Mouse (Mus musculus) lung, embryonic 14.5 days (tissue): ENCODE results near the gene Xrcc6. TPM values are rescaled to one million over a fixed set of nuclear protein-coding genes. Genes with fewer than 3 reads are reported as not detected.

Source experiments
- ATAC-seq: fragments of 200-750 bp; cut with Nextera tagmentation; 2 replicates; pipeline ENCODE4 v1.8.0; 2017; ENCODE audit warnings: mild to moderate bottlenecking, moderate TSS enrichment, moderate library complexity; ENCODE audit not compliant: insufficient read depth
- DNase-seq: peaks from one replicate; pipeline ENCODE4 v3.0.0-alpha.2; 2015
- H3K27ac ChIP-seq: fragments of 300-500 bp; sonication (generic); 2 replicates; pipeline ENCODE4 v1.5.1; 2014; ENCODE audit warnings: low read depth, mild to moderate bottlenecking, moderate library complexity
- H3K27me3 ChIP-seq: fragments of 300-500 bp; sonication (generic); 2 replicates; pipeline ENCODE4 v1.6.1; 2014; ENCODE audit warnings: low read length, control low read depth; ENCODE audit not compliant: insufficient read depth
- H3K36me3 ChIP-seq: fragments of 300-500 bp; sonication (generic); 2 replicates; pipeline ENCODE4 v1.6.1; 2014; ENCODE audit warnings: control low read depth; ENCODE audit not compliant: insufficient read depth
- H3K4me1 ChIP-seq: fragments of 300-500 bp; sonication (generic); 2 replicates; pipeline ENCODE4 v1.6.1; 2014; ENCODE audit warnings: antibody characterized with exemption, control low read depth; ENCODE audit not compliant: insufficient read depth
- H3K4me2 ChIP-seq: fragments of 300-500 bp; sonication (generic); 2 replicates; pipeline ENCODE4 v1.6.1; 2014; ENCODE audit warnings: mild to moderate bottlenecking
- H3K4me3 ChIP-seq: fragments of 300-500 bp; sonication (generic); 2 replicates; pipeline ENCODE4 v1.5.1; 2014; ENCODE audit warnings: low read depth, low read length
- H3K9ac ChIP-seq: fragments of 300-500 bp; sonication (generic); 2 replicates; pipeline ENCODE4 v1.6.1; 2014
- H3K9me3 ChIP-seq: fragments of 300-500 bp; sonication (generic); 2 replicates; pipeline ENCODE4 v1.6.1; 2016; ENCODE audit warnings: low read depth, low read length, control low read depth
- CTCF ChIP-seq: IDR thresholded peaks from 2 replicates; pipeline ENCODE4 v1.5.1; 2016; ENCODE audit warnings: antibody characterized with exemption, low read depth
- WGBS: fragments of 180-500 bp; shearing (Covaris S2); extraction: QIAGEN DNeasy Blood & Tissue Kit; methylation state at CpG from one replicate; pipeline ENCODE4 v1.1.7; 2014; 5-methylcytosine and 5-hydroxymethylcytosine counted together
- polyA plus RNA-seq: library from polyadenylated mRNA; unstranded; fragments of >200 nt; fragmentation: Nextera tagmentation; extraction: Ambion mirVana; gene quantifications from 2 replicates; pipeline ENCODE4 v1.2.1, GENCODE M21; 2014

Xrcc6 gene
- polyA plus RNA-seq, 1 experiment from 2014 or later: 93.1 TPM

DNA sequence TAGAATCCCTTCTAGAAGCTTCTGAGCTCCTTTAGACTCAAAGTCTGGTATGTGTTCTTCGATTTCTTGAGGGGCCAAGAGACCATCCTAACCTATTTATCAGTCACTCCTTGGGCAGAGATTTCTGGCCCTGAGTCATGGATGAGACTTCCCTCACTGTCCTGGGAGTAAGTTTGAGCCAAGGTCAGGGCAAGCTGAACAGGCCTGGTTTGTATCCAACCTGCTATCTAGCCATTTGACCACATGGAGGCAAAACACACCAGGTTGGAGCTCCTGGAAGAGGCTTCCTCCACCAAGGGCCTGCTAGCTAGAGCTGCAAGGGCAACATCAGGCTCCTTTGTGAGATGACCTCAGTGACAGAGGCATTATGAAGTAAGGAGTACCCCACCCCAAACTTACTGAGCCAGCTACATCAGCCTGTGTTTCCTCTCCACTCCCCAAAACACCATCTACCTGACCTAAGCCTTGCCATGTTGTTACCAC lies 71.1 kb downstream of the Xrcc6 start, which contains the start of gene 4930407I10Rik:
4930407I10Rik (plus strand) TSS at position 433 of the 483 bp plus-strand sequence.
- Histone ChIP-seq H3K9me3 (no peaks in the 10 kb centered on the region), H3K4me1 (no peaks in the 10 kb centered on the region), H3K27ac (no peak within 1 kb of the TSS), H3K36me3 (no peaks in the 10 kb centered on the region), H3K27me3 (no peaks in the 10 kb centered on the region; the same call in 1 of the 2 replicates), H3K9ac (no peak within 1 kb of the TSS), H3K4me2 (no peak within 1 kb of the TSS), H3K4me3 (no peak within 1 kb of the TSS)
- ATAC-seq (no peak), DNase-seq (no peak)
- no peak for TF ChIP-seq CTCF
- 86% methylated on average over 1 of the region's 1 CpGs for WGBS

DNA sequence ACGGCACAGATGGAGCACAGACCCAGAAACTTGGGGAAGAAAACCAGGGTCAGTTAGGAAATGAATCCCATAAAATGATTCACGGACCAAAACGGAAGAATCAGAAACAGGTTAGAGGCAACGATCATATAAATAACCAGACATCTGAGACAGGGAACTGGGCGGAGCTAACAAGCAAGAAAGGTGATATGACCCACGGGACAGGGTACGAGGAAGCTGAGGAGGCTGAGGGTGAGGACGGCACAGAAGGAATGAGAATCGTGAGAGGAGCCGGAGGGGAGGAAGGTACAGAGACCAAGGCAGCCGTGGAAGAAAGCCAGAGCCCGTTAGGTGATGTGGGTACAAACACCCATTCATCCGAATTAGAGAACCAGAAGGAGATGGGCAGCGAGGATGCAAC lies 76.3 kb downstream of the Xrcc6 start:
- Histone ChIP-seq H3K27ac (no peak overlapping the region), H3K27me3 (peaks cover 19% of the 10 kb centered on the region), H3K4me1 (no peaks in the 10 kb centered on the region), H3K9ac (no peak overlapping the region), H3K36me3 (no peaks in the 10 kb centered on the region), H3K4me3 (no peak overlapping the region), H3K4me2 (no peak overlapping the region), H3K9me3 (no peaks in the 10 kb centered on the region)
- DNase-seq (no peak), ATAC-seq (no peak)
- WGBS: 57% methylated on average over 14 of the region's 14 CpGs
- TF ChIP-seq CTCF: no peak

DNA sequence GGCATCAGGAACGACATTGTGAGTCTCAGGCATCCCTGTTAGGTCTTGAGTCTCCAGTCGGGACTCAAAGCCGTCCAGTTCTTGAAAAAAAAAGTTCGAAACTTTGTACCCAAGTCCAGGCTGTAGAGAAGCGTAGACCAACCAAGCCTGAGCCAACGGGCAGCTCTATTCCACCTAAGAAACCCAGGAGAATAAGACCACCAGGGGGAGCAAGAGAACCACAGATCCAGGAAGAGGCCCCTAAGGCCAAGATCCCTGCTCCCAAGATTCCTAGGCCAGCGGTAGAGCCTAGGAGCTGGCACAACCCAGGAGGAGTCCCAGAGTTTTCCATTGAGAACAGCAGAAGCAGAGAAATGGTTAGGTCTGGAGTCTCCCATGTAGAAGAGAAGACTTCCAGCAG lies 77.9 kb downstream of the Xrcc6 start:
- WGBS: 17% methylated on average over 7 of the region's 7 CpGs
- H3K4me2 ChIP-seq: no peak overlapping the region

DNA sequence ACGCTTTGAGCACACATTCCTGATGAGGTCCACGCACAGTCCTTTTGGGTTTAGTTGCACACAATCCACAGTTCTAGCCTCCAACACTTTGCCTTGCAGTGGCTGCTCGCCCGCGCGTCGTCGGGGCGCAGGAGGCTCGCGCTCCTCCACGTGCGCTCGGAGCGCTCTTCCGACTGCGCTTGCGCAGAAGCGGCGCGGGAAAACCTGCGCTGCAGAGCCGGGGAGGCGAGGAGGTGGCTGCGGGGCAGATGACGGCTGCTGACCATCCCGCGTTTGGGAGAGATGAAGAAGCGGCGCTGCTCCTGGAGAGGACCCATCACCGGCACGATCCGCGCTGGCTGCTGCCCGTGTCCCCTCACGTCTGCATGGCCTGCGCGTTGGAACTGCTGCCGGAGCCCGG lies 82.3 kb downstream of the Xrcc6 start, which contains the start of gene Mei1:
Mei1 (plus strand) TSS at position 99 of the 400 bp plus-strand sequence.
- ATAC-seq (no peak), DNase-seq (peak; percentile 29)
- Histone ChIP-seq H3K4me1 (no peaks in the 10 kb centered on the region), H3K36me3 (no peaks in the 10 kb centered on the region), H3K9me3 (no peaks in the 10 kb centered on the region), H3K4me3 (peak within 1 kb of the TSS; percentile 10; the same call in 1 of the 2 replicates), H3K4me2 (peak within 1 kb of the TSS; percentile 44), H3K9ac (no peak within 1 kb of the TSS), H3K27me3 (peaks cover 39% of the 10 kb centered on the region), H3K27ac (no peak within 1 kb of the TSS)
- TF ChIP-seq CTCF: no peak
- WGBS: 16% methylated on average over 40 of the region's 40 CpGs

More for the DNA sequence above, 77.9 kb downstream of the Xrcc6 start:
- ATAC-seq (0 out of 2 replicates have a peak, but pooled peaks have one; percentile 21), DNase-seq (peak; percentile 95)
- Histone ChIP-seq H3K9ac (no peak overlapping the region), H3K4me3 (no peak overlapping the region), H3K27ac (no peak overlapping the region), H3K9me3 (no peaks in the 10 kb centered on the region), H3K27me3 (peaks cover 33% of the 10 kb centered on the region), H3K36me3 (no peaks in the 10 kb centered on the region), H3K4me1 (no peaks in the 10 kb centered on the region)
- peak; percentile 86 for TF ChIP-seq CTCF

DNA sequence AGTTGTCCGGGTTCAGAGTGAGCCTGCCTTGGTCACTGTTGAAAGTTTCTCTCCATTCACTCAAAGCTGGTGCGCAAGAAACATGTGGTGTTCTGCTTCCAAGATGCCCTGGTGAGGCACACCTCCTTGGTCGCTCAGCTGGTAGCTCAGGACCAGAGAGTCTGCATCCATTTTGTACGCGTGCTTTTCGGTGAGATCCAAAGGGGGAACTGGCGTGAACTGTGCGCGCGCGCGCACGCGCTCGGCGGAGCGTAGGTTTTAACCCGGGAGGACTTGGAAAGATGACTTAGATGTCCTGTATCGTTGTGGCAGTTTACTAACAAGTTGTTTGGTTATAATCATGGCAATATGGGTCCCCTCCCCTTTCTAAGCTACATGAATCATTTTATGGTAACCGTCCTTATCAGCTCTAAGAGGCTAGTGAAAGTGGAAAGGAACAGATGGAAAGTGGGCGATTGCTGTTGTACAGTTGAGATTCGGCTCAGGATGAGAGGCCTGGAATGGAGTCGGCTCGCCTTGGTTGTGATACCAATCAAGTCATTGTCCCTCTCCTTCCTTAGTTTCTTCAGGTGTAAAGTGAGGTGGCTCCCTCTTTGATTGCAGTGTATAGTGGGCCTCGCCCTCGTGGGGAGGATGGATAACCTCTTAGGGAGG lies 84.3 kb downstream of the Xrcc6 start:
- Histone ChIP-seq H3K4me1 (no peaks in the 10 kb centered on the region), H3K27ac (no peak overlapping the region), H3K4me2 (no peak overlapping the region), H3K27me3 (peaks cover 34% of the 10 kb centered on the region), H3K9me3 (no peaks in the 10 kb centered on the region), H3K36me3 (no peaks in the 10 kb centered on the region), H3K9ac (no peak overlapping the region), H3K4me3 (no peak overlapping the region)
- ATAC-seq: no peak
- no peak for TF ChIP-seq CTCF
- 88% methylated on average over 26 of the region's 26 CpGs for WGBS
- no peak for DNase-seq

DNA sequence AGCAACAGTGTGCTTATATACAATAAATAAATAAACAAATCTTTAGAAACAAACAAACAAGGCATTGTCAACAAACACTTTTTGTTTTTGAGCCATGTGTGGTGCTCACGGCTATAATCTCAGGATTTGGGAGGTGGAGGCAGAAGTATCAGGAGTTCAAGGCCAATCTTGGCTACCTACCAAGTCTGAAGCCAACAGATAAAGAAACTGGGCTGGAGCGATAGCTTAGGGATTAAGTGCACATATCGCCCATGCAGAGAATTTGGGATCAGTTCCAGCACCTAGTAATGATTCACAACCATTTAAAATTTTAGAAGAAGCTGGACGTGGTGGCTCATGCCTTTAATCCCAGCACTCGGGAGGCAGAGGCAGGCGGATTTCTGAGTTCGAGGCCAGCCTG lies 85.9 kb downstream of the Xrcc6 start:
- Histone ChIP-seq H3K9me3 (no peaks in the 10 kb centered on the region), H3K4me3 (no peak overlapping the region), H3K36me3 (no peaks in the 10 kb centered on the region), H3K27ac (no peak overlapping the region), H3K27me3 (peaks cover 29% of the 10 kb centered on the region), H3K9ac (no peak overlapping the region), H3K4me1 (no peaks in the 10 kb centered on the region), H3K4me2 (no peak overlapping the region)
- DNase-seq (no peak), ATAC-seq (no peak)
- TF ChIP-seq CTCF: no peak
- WGBS: 79% methylated on average over 7 of the region's 7 CpGs

DNA sequence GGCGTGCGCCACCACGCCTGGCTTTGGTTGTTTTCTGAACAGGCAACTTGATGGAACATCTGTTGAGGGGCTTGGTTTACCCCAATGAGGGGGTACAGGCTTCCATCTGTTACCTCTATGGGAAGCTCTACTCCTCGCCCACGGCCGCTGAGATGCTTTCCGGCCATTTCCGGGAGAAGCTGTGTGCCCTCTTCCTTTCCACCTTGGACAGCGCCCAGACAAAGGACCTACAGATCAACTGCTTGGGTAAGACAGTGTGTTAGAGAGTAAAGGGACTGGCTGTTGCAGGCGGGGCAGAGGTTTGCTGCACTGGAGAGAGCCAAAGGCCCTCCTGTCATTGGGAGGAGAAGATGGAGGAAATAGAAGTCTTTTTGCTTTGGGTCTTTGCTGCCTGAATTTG lies 92.2 kb downstream of the Xrcc6 start:
- WGBS: 46% methylated on average over 10 of the region's 10 CpGs
- H3K4me1 ChIP-seq: no peaks in the 10 kb centered on the region
- no peaks in the 10 kb centered on the region for H3K9me3 ChIP-seq
- ATAC-seq (no peak), DNase-seq (peak; percentile 56)
- no peaks in the 10 kb centered on the region for H3K27me3 ChIP-seq
- no peak for TF ChIP-seq CTCF
- no peak overlapping the region for H3K4me2 ChIP-seq
- H3K4me3 ChIP-seq: no peak overlapping the region
- no peaks in the 10 kb centered on the region for H3K36me3 ChIP-seq
- H3K9ac ChIP-seq: no peak overlapping the region
- H3K27ac ChIP-seq: no peak overlapping the region
